Mouse (Mus musculus): ENCODE data around the gene Abcc1. TPM values are rescaled to one million over a fixed set of nuclear protein-coding genes. Genes with fewer than 3 reads are reported as not detected.

Gene Abcc1
- total and polyA plus RNA-seq, 2 experiments from 2014 or later = 7.5 to 11.9 TPM

DNA sequence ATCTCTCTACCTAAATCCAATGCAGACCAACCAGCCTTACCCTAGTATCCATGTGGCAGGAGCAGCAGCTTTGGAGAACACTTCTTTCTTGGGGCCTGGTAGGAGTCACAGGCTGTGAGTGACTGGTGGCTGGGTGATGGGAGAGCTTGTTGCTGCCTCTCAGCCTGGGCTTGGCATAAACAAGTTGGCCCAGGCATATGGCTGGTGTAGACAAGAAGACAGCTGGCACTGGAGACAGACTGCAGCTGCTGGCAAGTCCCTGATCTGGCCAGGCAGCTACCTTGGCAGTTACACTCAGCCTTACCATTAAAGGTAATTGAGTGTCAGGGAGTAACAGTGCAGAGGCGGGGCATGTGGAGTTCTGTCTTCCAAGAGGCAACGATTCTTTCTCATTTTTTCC is 16.0 kb downstream of the Abcc1 start:
- TF ChIP-seq CTCF (IDR thresholded peaks at IDR 0.05) = no peak
- Histone ChIP-seq H3K4me1 (ENCODE audit: insufficient read depth, low read length) (no peaks in the 10 kb centered on the region), H3K4me3 (ENCODE audit: low read depth, low read length) (no peak overlapping the region), H3K36me3 (ENCODE audit: insufficient read depth, low read length) (no peaks in the 10 kb centered on the region), H3K9ac (replicated peaks; ENCODE audit: low read length, poor library complexity, severe bottlenecking) (no peak overlapping the region), H3K9me3 (ENCODE audit: low read length) (no peaks in the 10 kb centered on the region), H3K4me2 (ENCODE audit: low read depth, low read length, poor library complexity, severe bottlenecking) (no peak overlapping the region), H3K27ac (ENCODE audit: low read depth, low read length) (no peak overlapping the region), H3K27me3 (ENCODE audit: insufficient read depth, low read length) (no peaks in the 10 kb centered on the region)
- DNase-seq (ENCODE audit: low spot score) (peak; percentile 70), ATAC-seq (ENCODE audit: low FRiP score) (0 out of 2 replicates have a peak, but pooled peaks have one; percentile 11)
- WGBS = 88% methylated on average over 2 of the region's 2 CpGs

DNA sequence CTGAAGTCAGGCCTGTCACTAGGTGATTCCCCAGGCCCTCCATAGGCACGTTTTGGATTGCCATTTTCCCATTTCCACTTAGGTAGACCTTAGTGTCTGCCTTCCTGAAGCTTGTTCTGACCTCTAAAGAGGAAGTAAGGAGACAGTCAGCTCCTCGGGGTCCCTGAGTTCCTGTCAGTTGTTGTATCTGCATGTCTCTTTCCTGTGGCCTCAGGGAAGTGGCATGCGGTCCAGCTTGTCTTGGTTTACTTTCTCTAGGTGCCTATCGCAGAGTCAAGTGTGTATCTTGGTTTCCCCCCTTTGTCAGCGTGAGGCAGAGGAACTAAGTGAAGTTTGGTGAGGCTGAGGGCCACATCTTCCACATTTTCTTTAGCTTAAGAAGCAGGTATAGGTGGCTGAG is 17.3 kb downstream of the Abcc1 start:
- Histone ChIP-seq H3K4me2 (ENCODE audit: low read depth, low read length, poor library complexity, severe bottlenecking) (no peak overlapping the region), H3K4me3 (ENCODE audit: low read depth, low read length) (no peak overlapping the region), H3K9me3 (ENCODE audit: low read length) (no peaks in the 10 kb centered on the region), H3K36me3 (ENCODE audit: insufficient read depth, low read length) (no peaks in the 10 kb centered on the region), H3K4me1 (ENCODE audit: insufficient read depth, low read length) (no peaks in the 10 kb centered on the region), H3K27me3 (ENCODE audit: insufficient read depth, low read length) (no peaks in the 10 kb centered on the region), H3K27ac (ENCODE audit: low read depth, low read length) (no peak overlapping the region), H3K9ac (replicated peaks; ENCODE audit: low read length, poor library complexity, severe bottlenecking) (no peak overlapping the region)
- no peak for TF ChIP-seq CTCF (IDR thresholded peaks at IDR 0.05)
- WGBS = 91% methylated on average over 5 of the region's 5 CpGs
- DNase-seq (ENCODE audit: low spot score) (no peak), ATAC-seq (ENCODE audit: low FRiP score) (no peak)

DNA sequence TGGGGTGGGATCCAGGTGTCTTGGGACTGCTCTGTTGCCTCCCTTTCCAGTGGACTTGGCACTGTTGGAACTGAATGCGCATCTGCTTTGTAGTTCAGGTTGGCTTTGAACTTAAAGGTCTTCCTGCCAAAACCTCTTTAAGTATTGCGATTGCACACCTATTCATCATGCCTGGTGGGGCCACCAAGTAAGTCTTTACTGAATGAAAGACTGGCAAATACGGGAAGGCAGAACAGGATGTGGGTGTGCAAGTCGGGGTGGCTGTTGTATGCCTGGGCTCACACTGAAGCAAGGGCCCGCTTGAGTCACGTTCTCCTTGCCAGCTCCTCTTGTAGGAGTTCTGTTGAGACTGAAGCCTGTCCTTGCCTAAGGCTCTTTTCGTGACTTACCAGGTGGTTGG is 18.5 kb downstream of the Abcc1 start:
- no peaks in the 10 kb centered on the region for H3K9me3 ChIP-seq (ENCODE audit: low read length)
- no peak overlapping the region for H3K4me3 ChIP-seq (ENCODE audit: low read depth, low read length)
- 95% methylated on average over 7 of the region's 7 CpGs for WGBS
- H3K9ac ChIP-seq (replicated peaks; ENCODE audit: low read length, poor library complexity, severe bottlenecking) = no peak overlapping the region
- TF ChIP-seq CTCF (IDR thresholded peaks at IDR 0.05) = no peak
- no peaks in the 10 kb centered on the region for H3K36me3 ChIP-seq (ENCODE audit: insufficient read depth, low read length)
- no peaks in the 10 kb centered on the region for H3K27me3 ChIP-seq (ENCODE audit: insufficient read depth, low read length)
- H3K4me1 ChIP-seq (ENCODE audit: insufficient read depth, low read length) = no peaks in the 10 kb centered on the region
- ATAC-seq (ENCODE audit: low FRiP score) = no peak
- DNase-seq (ENCODE audit: low spot score) = no peak
- H3K4me2 ChIP-seq (ENCODE audit: low read depth, low read length, poor library complexity, severe bottlenecking) = no peak overlapping the region
- H3K27ac ChIP-seq (ENCODE audit: low read depth, low read length) = no peak overlapping the region

DNA sequence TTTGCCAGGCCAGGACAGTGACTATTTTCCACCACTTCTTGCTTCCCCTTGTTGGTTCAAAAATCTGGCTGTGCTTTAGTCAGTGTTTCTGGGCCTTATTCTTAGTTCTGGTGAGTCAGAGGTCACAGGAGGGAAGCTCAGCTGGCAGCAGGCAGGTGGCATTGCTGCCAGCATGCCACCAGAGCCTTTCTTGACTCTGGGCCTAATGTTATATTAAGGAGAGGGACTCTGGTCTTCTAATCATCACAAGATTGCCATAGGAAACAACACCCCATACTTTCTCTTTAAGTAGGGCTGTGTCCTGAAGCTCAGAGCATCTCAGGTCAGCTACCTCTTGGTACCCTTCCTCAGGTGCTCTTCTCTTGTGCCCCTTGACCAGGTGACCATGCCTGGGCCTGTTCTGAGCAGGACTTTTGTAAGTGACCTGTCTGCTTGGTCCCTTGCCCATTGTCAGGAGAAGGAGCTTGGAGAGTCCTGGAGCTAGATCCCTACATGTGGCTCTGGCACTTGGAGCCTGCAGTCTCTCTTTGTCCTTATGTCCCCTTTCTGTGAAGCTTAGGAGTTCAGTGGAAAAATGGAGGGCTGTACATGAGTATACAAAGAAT is 19.8 kb downstream of the Abcc1 start:
- Histone ChIP-seq H3K4me2 (ENCODE audit: low read depth, low read length, poor library complexity, severe bottlenecking) (no peak overlapping the region), H3K4me1 (ENCODE audit: insufficient read depth, low read length) (no peaks in the 10 kb centered on the region), H3K9ac (replicated peaks; ENCODE audit: low read length, poor library complexity, severe bottlenecking) (no peak overlapping the region), H3K27ac (ENCODE audit: low read depth, low read length) (no peak overlapping the region), H3K27me3 (ENCODE audit: insufficient read depth, low read length) (no peaks in the 10 kb centered on the region), H3K36me3 (ENCODE audit: insufficient read depth, low read length) (no peaks in the 10 kb centered on the region), H3K4me3 (ENCODE audit: low read depth, low read length) (no peak overlapping the region), H3K9me3 (ENCODE audit: low read length) (no peaks in the 10 kb centered on the region)
- no peak for TF ChIP-seq CTCF (IDR thresholded peaks at IDR 0.05)
- DNase-seq (ENCODE audit: low spot score) = no peak
- no peak for ATAC-seq (ENCODE audit: low FRiP score)

DNA sequence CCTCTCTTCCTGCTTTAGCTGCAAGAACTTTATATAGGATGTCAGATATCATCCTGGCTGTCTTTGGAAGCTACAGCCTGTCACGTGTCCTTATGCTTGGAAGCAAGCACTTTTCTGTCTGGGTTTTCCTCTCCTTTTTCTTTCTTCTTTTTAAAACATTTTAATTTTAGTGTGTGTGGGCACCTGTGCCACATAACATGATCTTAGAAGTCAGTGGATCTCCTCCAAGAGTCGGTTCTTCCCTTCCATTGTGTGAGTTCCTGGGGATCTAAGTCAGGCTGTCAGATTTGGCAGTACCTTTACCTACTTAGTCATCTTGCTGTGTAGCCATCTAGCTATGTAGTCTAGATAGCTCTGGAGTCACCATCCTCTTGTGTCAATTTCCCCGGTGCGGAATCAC is 37.9 kb downstream of the Abcc1 start:
- no peak for DNase-seq (ENCODE audit: low spot score)
- ATAC-seq (ENCODE audit: low FRiP score) = no peak
- 96% methylated on average over 4 of the region's 4 CpGs for WGBS
- H3K27ac ChIP-seq (ENCODE audit: low read depth, low read length) = no peak overlapping the region
- H3K9ac ChIP-seq (replicated peaks; ENCODE audit: low read length, poor library complexity, severe bottlenecking) = no peak overlapping the region
- H3K36me3 ChIP-seq (ENCODE audit: insufficient read depth, low read length) = peaks cover 10% of the 10 kb centered on the region
- H3K4me2 ChIP-seq (ENCODE audit: low read depth, low read length, poor library complexity, severe bottlenecking) = no peak overlapping the region
- TF ChIP-seq CTCF (IDR thresholded peaks at IDR 0.05) = no peak
- no peaks in the 10 kb centered on the region for H3K4me1 ChIP-seq (ENCODE audit: insufficient read depth, low read length)
- H3K4me3 ChIP-seq (ENCODE audit: low read depth, low read length) = no peak overlapping the region
- no peaks in the 10 kb centered on the region for H3K9me3 ChIP-seq (ENCODE audit: low read length)
- H3K27me3 ChIP-seq (ENCODE audit: insufficient read depth, low read length) = no peaks in the 10 kb centered on the region

DNA sequence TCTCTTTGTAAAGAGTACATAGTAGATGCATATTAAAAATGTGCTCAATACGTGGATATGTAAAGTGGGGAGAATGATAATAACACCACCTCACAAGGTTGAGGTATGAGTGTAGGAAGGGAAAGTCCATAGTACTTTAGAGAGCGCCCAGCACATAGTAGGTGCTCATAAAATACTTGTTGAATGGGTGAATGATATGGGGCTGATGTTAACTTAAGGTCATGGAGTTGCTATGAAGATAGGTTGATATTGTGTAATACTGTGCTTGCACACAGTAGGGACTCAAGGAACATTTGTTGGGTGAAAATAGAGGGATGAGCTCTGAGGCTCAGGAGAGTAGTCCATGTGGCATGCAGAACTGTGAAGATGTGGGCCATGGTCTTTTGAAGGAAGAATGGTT is 42.1 kb downstream of the Abcc1 start:
- H3K27ac ChIP-seq (ENCODE audit: low read depth, low read length) = no peak overlapping the region
- ATAC-seq (ENCODE audit: low FRiP score) (no peak), DNase-seq (ENCODE audit: low spot score) (no peak)
- no peak overlapping the region for H3K9ac ChIP-seq (replicated peaks; ENCODE audit: low read length, poor library complexity, severe bottlenecking)
- WGBS = 91% methylated on average over 2 of the region's 2 CpGs
- H3K4me3 ChIP-seq (ENCODE audit: low read depth, low read length) = no peak overlapping the region
- H3K9me3 ChIP-seq (ENCODE audit: low read length) = no peaks in the 10 kb centered on the region
- H3K27me3 ChIP-seq (ENCODE audit: insufficient read depth, low read length) = no peaks in the 10 kb centered on the region
- peaks cover 14% of the 10 kb centered on the region for H3K36me3 ChIP-seq (ENCODE audit: insufficient read depth, low read length)
- TF ChIP-seq CTCF (IDR thresholded peaks at IDR 0.05) = no peak
- H3K4me1 ChIP-seq (ENCODE audit: insufficient read depth, low read length) = no peaks in the 10 kb centered on the region
- no peak overlapping the region for H3K4me2 ChIP-seq (ENCODE audit: low read depth, low read length, poor library complexity, severe bottlenecking)

Measured in midbrain, postnatal 0 days (tissue).